Mouse (Mus musculus): ENCODE measurements around the gene Paics.

DNA sequence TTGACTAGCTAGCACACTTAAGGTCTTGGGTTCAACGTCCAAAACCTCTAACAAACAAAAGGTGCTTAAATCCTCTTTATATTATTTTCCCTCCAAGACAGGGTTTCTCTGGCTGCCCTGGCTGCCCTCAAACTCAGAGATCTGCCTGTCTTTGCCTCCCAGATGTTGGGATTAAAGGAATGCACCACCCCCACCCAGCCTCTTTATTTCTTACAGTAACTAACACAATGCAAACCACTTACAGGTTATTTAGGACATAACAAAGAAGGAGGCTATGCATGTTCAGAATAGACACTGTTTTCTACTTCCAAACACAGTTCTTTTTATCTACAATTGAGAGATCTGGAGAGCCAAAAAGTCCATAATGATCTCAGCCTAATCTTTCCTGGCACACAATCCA is 26.8 kb upstream of the Paics start:
- TF ChIP-seq POLR2A (IDR thresholded peaks at IDR 0.05; ENCODE audit: insufficient read depth, low read depth, low read length) (no peak), CTCF (IDR thresholded peaks at IDR 0.05) (no peak)

Data from heart, adult 2 months (tissue).